Mouse (Mus musculus): ENCODE data around the gene Rbm31y. TPM values are rescaled to one million over a fixed set of nuclear protein-coding genes. Genes with fewer than 3 reads are reported as not detected.
"Not testable (repeated sequence)": the region's sequence is repeated elsewhere in the genome, so short reads cannot be mapped to it uniquely, and the experiment has no call there.

The Rbm31y gene
- polyA plus RNA-seq (2014; fragmentation: Nextera tagmentation; extraction: Ambion mirVana), result not detected in 2 replicates

DNA sequence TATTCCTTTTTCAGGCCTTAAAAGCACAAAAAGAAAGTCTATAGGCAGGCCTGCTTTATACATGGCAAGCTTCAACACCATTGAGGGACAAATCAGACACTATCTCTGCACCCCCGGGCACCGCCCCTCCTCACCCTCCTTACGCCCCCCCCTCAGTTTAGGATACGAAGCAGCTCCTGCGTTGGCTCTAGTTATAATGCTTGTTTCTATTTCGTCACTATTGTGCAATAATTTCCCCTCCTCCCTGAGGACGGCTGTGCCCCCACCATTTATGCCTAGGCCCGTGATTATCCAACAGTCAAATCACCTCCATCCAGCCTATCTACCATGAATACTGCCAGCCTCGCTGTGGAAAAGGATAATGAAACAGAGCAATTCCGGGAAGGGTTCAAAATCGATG, at the start of gene Rbm31y:
Gene Rbm31y (plus strand): TSS at position 301 of the 400 bp plus-strand sequence.
- WGBS, result no CpG with 5 or more reads among the region's 11 CpGs
- not testable (repeated sequence) for H3K36me3 ChIP-seq (replicated peaks; ENCODE audit: control insufficient read depth, insufficient read depth, low read depth, low read length); H3K27ac ChIP-seq (replicated peaks; ENCODE audit: low read depth, low read length); DNase-seq (ENCODE audit: low spot score); H3K4me3 ChIP-seq (ENCODE audit: low read depth, low read length); H3K4me1 ChIP-seq (ENCODE audit: control insufficient read depth, insufficient read depth, low read length); H3K27me3 ChIP-seq (ENCODE audit: control insufficient read depth, insufficient read depth, low read length); H3K9me3 ChIP-seq (replicated peaks; ENCODE audit: control insufficient read depth, low read length); H3K9ac ChIP-seq (replicated peaks; ENCODE audit: low read length); H3K4me2 ChIP-seq (ENCODE audit: low read depth, low read length); ATAC-seq (replicated peaks; ENCODE audit: insufficient number of reproducible peaks, low FRiP score, low TSS enrichment, low read depth)

Data from embryonic facial prominence, embryonic 11.5 days (tissue).